Mouse (Mus musculus) left cerebral cortex, adult 11 months (tissue): ENCODE data around the gene Fbxl20.

Experiments
- DNase-seq: peaks from one replicate; pipeline ENCODE4 v3.0.0; 2022; ENCODE audit warnings: low spot score

Gene Fbxl20

GRCm38 (mm10) chr11:98049672-98050519, 100.3 kb downstream of the Fbxl20 start:
- no peak for DNase-seq

GRCm38 (mm10) chr11:98047745-98048144, 102.5 kb downstream of the Fbxl20 start:
- DNase-seq, result no peak

- no peak for DNase-seq
Measured at GRCm38 (mm10) chr11:98046466-98046865, 103.7 kb downstream of the Fbxl20 start.

- DNase-seq, result no peak
Measured at GRCm38 (mm10) chr11:98045596-98045995, 104.6 kb downstream of the Fbxl20 start.

GRCm38 (mm10) chr11:98044074-98044473, 106.1 kb downstream of the Fbxl20 start:
- DNase-seq, result no peak

- DNase-seq, result no peak
Measured at GRCm38 (mm10) chr11:98042741-98043140, 107.5 kb downstream of the Fbxl20 start.

GRCm38 (mm10) chr11:98040975-98041374, 109.2 kb downstream of the Fbxl20 start:
- no peak for DNase-seq

- DNase-seq, result no peak
Measured at GRCm38 (mm10) chr11:98037871-98038270, 112.3 kb downstream of the Fbxl20 start.

GRCm38 (mm10) chr11:98035977-98036377, 114.2 kb downstream of the Fbxl20 start:
- no peak for DNase-seq

- DNase-seq, result no peak
Measured at GRCm38 (mm10) chr11:98034840-98035239, 115.4 kb downstream of the Fbxl20 start.

GRCm38 (mm10) chr11:98034061-98034460, 116.1 kb downstream of the Fbxl20 start:
- DNase-seq, result no peak
